Comparison of ENCODE assay signal across 29 mouse cellular contexts in genomic region chr3:60097485-60097884, GRCm38 (mm10). TPM values are rescaled to one million over a fixed set of nuclear protein-coding genes. Genes with fewer than 3 reads are reported as not detected.
DNase-seq lines count a peak whose midpoint lies in the region; ATAC-seq and TF ChIP-seq lines count a peak whose summit lies in the region.
"Had no signal": no experiment of that assay in that cellular context is flagged by ENCODE, and none has a peak within 500 bp of the region (broad histone marks: within the 10 kb centered on the region; RNA-seq: fewer than 3 reads in every experiment).

No protein-coding gene starts in this region.

- TF ChIP-seq CTCF in Patski (IDR thresholded peaks at IDR 0.05), result no peak

- H3K4me1 ChIP-seq in brown adipose tissue, adult 24 weeks (ENCODE audit: control insufficient read depth, insufficient read depth, insufficient read length, low read length), result no peaks in the 10 kb centered on the region
- peaks cover 6% of the 10 kb centered on the region; the same call in 1 of the 2 replicates for H3K4me1 ChIP-seq in intestine, embryonic 16.5 days (ENCODE audit: control insufficient read depth, insufficient read depth, low read length)
- H3K4me1 ChIP-seq in embryonic facial prominence, embryonic 10.5 days, result no peaks in the 10 kb centered on the region
- H3K4me1 ChIP-seq: embryonic facial prominence, embryonic 12.5 days; embryonic facial prominence, embryonic 15.5 days; hindbrain, embryonic 12.5 days; hindbrain, embryonic 15.5 days had no signal

- POLR2A ChIA-PET in Patski (lab: Charles Lee), result interaction anchor here (0.7 kb wide), 1 partner anchor 40 kb away, joined by 3 read pairs; no protein-coding TSS in a partner anchor

- in situ Hi-C loops in Patski (cut with MboI; ENCODE audit: low pct_unique_long_range_greater_than_20kb), result no loop called here

- WGBS in intestine, embryonic 16.5 days, result 56% methylated on average over 2 of the region's 2 CpGs
- 92% methylated on average over 2 of the region's 2 CpGs for WGBS in embryonic facial prominence, embryonic 10.5 days

- no peaks in the 10 kb centered on the region for H3K36me3 ChIP-seq in intestine, embryonic 16.5 days (ENCODE audit: control insufficient read depth, insufficient read depth, low read length)
- H3K36me3 ChIP-seq in embryonic facial prominence, embryonic 10.5 days (replicated peaks), result no peaks in the 10 kb centered on the region
- H3K36me3 ChIP-seq: embryonic facial prominence, embryonic 12.5 days; embryonic facial prominence, embryonic 15.5 days; hindbrain, embryonic 12.5 days; hindbrain, embryonic 15.5 days had no signal

- peak; percentile 18 for DNase-seq in kidney, postnatal 10 days
- no peak for DNase-seq in kidney, postnatal 25 days
- no peak for DNase-seq in Patski (ENCODE audit: low read depth, low spot score)
- DNase-seq in embryonic facial prominence, embryonic 10.5 days (ENCODE audit: low spot score), result no peak
- DNase-seq: adrenal gland, adult 8-10 months; adrenal gland, postnatal 25 days; cerebellum, adult 18-20 months; cerebellum, adult 9-10 months; cerebellum, postnatal 14 days; gastrocnemius, postnatal 25 days had no signal

- no peak overlapping the region for H3K4me3 ChIP-seq in brown adipose tissue, adult 24 weeks (ENCODE audit: insufficient read depth, low read depth, low read length)
- H3K4me3 ChIP-seq in intestine, embryonic 16.5 days (ENCODE audit: low read length), result no peak overlapping the region
- H3K4me3 ChIP-seq in embryonic facial prominence, embryonic 10.5 days, result no peak overlapping the region
- H3K4me3 ChIP-seq: embryonic facial prominence, embryonic 12.5 days; embryonic facial prominence, embryonic 15.5 days; hindbrain, embryonic 12.5 days; hindbrain, embryonic 15.5 days had no signal

- CTCF ChIA-PET in Patski (lab: Charles Lee), result no interaction called here

- no peaks in the 10 kb centered on the region for H3K9me3 ChIP-seq in intestine, embryonic 16.5 days (ENCODE audit: control insufficient read depth, low read length)
- H3K9me3 ChIP-seq in embryonic facial prominence, embryonic 10.5 days, result no peaks in the 10 kb centered on the region
- H3K9me3 ChIP-seq: embryonic facial prominence, embryonic 12.5 days; embryonic facial prominence, embryonic 15.5 days; hindbrain, embryonic 12.5 days; hindbrain, embryonic 15.5 days had no signal

- no peaks in the 10 kb centered on the region for H3K27me3 ChIP-seq in Patski
- H3K27me3 ChIP-seq in intestine, embryonic 16.5 days (replicated peaks; ENCODE audit: control insufficient read depth, insufficient read depth, low read length), result no peaks in the 10 kb centered on the region
- H3K27me3 ChIP-seq in embryonic facial prominence, embryonic 10.5 days (replicated peaks; ENCODE audit: low read depth, poor library complexity, severe bottlenecking), result no peaks in the 10 kb centered on the region
- H3K27me3 ChIP-seq: embryonic facial prominence, embryonic 12.5 days; embryonic facial prominence, embryonic 15.5 days; hindbrain, embryonic 12.5 days; hindbrain, embryonic 15.5 days had no signal

- H3K4me2 ChIP-seq in intestine, embryonic 16.5 days (ENCODE audit: low read depth, low read length), result no peak overlapping the region
- H3K4me2 ChIP-seq: embryonic facial prominence, embryonic 12.5 days; embryonic facial prominence, embryonic 15.5 days; heart, embryonic 11.5 days; hindbrain, embryonic 12.5 days; hindbrain, embryonic 15.5 days had no signal

- H3K27ac ChIP-seq in brown adipose tissue, adult 24 weeks (replicated peaks; ENCODE audit: low read depth, low read length), result peak overlapping the region; percentile 30; the same call in 1 of the 2 replicates
- peak overlapping the region; percentile 69 for H3K27ac ChIP-seq in intestine, embryonic 16.5 days (ENCODE audit: low read length)
- no peak overlapping the region for H3K27ac ChIP-seq in embryonic facial prominence, embryonic 10.5 days (replicated peaks)
- H3K27ac ChIP-seq: embryonic facial prominence, embryonic 12.5 days; embryonic facial prominence, embryonic 15.5 days; hindbrain, embryonic 12.5 days; hindbrain, embryonic 15.5 days had no signal

- H3K9ac ChIP-seq in intestine, embryonic 16.5 days (ENCODE audit: low read depth, low read length), result no peak overlapping the region
- H3K9ac ChIP-seq: embryonic facial prominence, embryonic 12.5 days; embryonic facial prominence, embryonic 15.5 days; hindbrain, embryonic 12.5 days; hindbrain, embryonic 15.5 days had no signal

- peak; percentile 26 for ATAC-seq in Patski
- peak; percentile 94 for ATAC-seq in intestine, embryonic 16.5 days
- no peak for ATAC-seq in granulocyte monocyte progenitor cell, adult 5-6 weeks (replicated peaks; ENCODE audit: poor library complexity, severe bottlenecking)
- ATAC-seq: activated CD4-positive, CD25-positive, alpha-beta regulatory T cell, adult 4 months; CD4-positive, CD25-positive, alpha-beta regulatory T cell, adult 4 months; forebrain, embryonic 14.5 days had no signal

RNA-seq across cellular contexts. Expression of gene Sucnr1, which starts 15.8 kb away (rescaled TPM):
- polyA plus RNA-seq in Patski (2021), result not detected
- polyA plus RNA-seq in brown adipose tissue, adult 24 weeks (2012; ENCODE audit: insufficient read depth, insufficient read length, missing spikeins), result 15.1 and 17.4 TPM in 2 replicates
- polyA plus RNA-seq in intestine, embryonic 16.5 days (2015; fragmentation: Nextera tagmentation; extraction: Ambion mirVana), result 0.47 and 0.70 TPM in 2 replicates
- not detected in 2 replicates for polyA plus RNA-seq in embryonic facial prominence, embryonic 10.5 days (2016; fragmentation: Nextera tagmentation; extraction: Ambion mirVana)
- total RNA-seq in granulocyte monocyte progenitor cell, adult 5-6 weeks (2014; fragmentation: Nextera tagmentation), result not detected in 2 replicates
- not detected in 2 replicates for total RNA-seq in granulocyte monocyte progenitor cell, adult 5-6 weeks (2017)
- total RNA-seq: heart, adult 8-10 months; heart, postnatal 25 days; hematopoietic stem cell, adult 5-6 weeks; MEL had no signal
- polyA plus RNA-seq: activated CD4-positive, CD25-positive, alpha-beta regulatory T cell, adult 4 months; brain, embryonic 14.5 days; C2C12; CD4-positive, CD25-positive, alpha-beta regulatory T cell, adult 4 months; embryonic facial prominence, embryonic 12.5 days; forebrain, embryonic 11.5 days; forebrain, embryonic 14.5 days; heart, embryonic 11.5 days; heart, postnatal 0 days; hindbrain, embryonic 12.5 days; hindbrain, embryonic 15.5 days had no signal
